Mouse (Mus musculus): ENCODE data around the gene Dnal1. TPM values are rescaled to one million over a fixed set of nuclear protein-coding genes. Genes with fewer than 3 reads are reported as not detected.

Gene Dnal1
- polyA plus RNA-seq, 1 experiment: 3.9 TPM

GRCm38 (mm10) chr12:84125892-84126291 is 11.7 kb downstream of the Dnal1 start:
- Histone ChIP-seq H3K27ac (ENCODE audit: insufficient read depth, low read depth, low read length) (no peak overlapping the region), H3K4me3 (ENCODE audit: insufficient read depth, low read length) (no peak overlapping the region), H3K4me1 (ENCODE audit: control insufficient read depth, insufficient read depth, low read length) (peaks cover 7% of the 10 kb centered on the region)
- no peak for TF ChIP-seq POLR2A (IDR thresholded peaks at IDR 0.05; ENCODE audit: borderline replicate concordance, low read depth, low read length)
- no peak for TF ChIP-seq CTCF (IDR thresholded peaks at IDR 0.05; ENCODE audit: low read depth, low read length)

GRCm38 (mm10) chr12:84126899-84127298 is 12.7 kb downstream of the Dnal1 start:
- peaks cover 7% of the 10 kb centered on the region for H3K4me1 ChIP-seq (ENCODE audit: control insufficient read depth, insufficient read depth, low read length)
- H3K4me3 ChIP-seq (ENCODE audit: insufficient read depth, low read length): no peak overlapping the region
- no peak overlapping the region for H3K27ac ChIP-seq (ENCODE audit: insufficient read depth, low read depth, low read length)
- TF ChIP-seq POLR2A (IDR thresholded peaks at IDR 0.05; ENCODE audit: borderline replicate concordance, low read depth, low read length) (no peak), CTCF (IDR thresholded peaks at IDR 0.05; ENCODE audit: low read depth, low read length) (no peak)

- TF ChIP-seq POLR2A (IDR thresholded peaks at IDR 0.05; ENCODE audit: borderline replicate concordance, low read depth, low read length) (no peak), CTCF (IDR thresholded peaks at IDR 0.05; ENCODE audit: low read depth, low read length) (no peak)
- Histone ChIP-seq H3K4me1 (ENCODE audit: control insufficient read depth, insufficient read depth, low read length) (peaks cover 7% of the 10 kb centered on the region), H3K4me3 (ENCODE audit: insufficient read depth, low read length) (no peak overlapping the region), H3K27ac (ENCODE audit: insufficient read depth, low read depth, low read length) (no peak overlapping the region)
These were observed 14.4 kb downstream of the Dnal1 start for GRCm38 (mm10) chr12:84128576-84128975.

GRCm38 (mm10) chr12:84129931-84130330 is 15.8 kb downstream of the Dnal1 start:
- peaks cover 7% of the 10 kb centered on the region for H3K4me1 ChIP-seq (ENCODE audit: control insufficient read depth, insufficient read depth, low read length)
- no peak overlapping the region for H3K27ac ChIP-seq (ENCODE audit: insufficient read depth, low read depth, low read length)
- H3K4me3 ChIP-seq (ENCODE audit: insufficient read depth, low read length): no peak overlapping the region
- TF ChIP-seq CTCF (IDR thresholded peaks at IDR 0.05; ENCODE audit: low read depth, low read length): no peak
- no peak for TF ChIP-seq POLR2A (IDR thresholded peaks at IDR 0.05; ENCODE audit: borderline replicate concordance, low read depth, low read length)

GRCm38 (mm10) chr12:84132265-84132664 is 18.1 kb downstream of the Dnal1 start:
- TF ChIP-seq POLR2A (IDR thresholded peaks at IDR 0.05; ENCODE audit: borderline replicate concordance, low read depth, low read length) (no peak), CTCF (IDR thresholded peaks at IDR 0.05; ENCODE audit: low read depth, low read length) (no peak)
- Histone ChIP-seq H3K4me3 (ENCODE audit: insufficient read depth, low read length) (no peak overlapping the region), H3K27ac (ENCODE audit: insufficient read depth, low read depth, low read length) (no peak overlapping the region), H3K4me1 (ENCODE audit: control insufficient read depth, insufficient read depth, low read length) (peaks cover 7% of the 10 kb centered on the region)

- Histone ChIP-seq H3K27ac (ENCODE audit: insufficient read depth, low read depth, low read length) (no peak overlapping the region), H3K4me3 (ENCODE audit: insufficient read depth, low read length) (no peak overlapping the region), H3K4me1 (ENCODE audit: control insufficient read depth, insufficient read depth, low read length) (no peaks in the 10 kb centered on the region)
- TF ChIP-seq CTCF (IDR thresholded peaks at IDR 0.05; ENCODE audit: low read depth, low read length) (no peak), POLR2A (IDR thresholded peaks at IDR 0.05; ENCODE audit: borderline replicate concordance, low read depth, low read length) (no peak)
These were observed 23.0 kb downstream of the Dnal1 start for GRCm38 (mm10) chr12:84137131-84137530.

- H3K27ac ChIP-seq (ENCODE audit: insufficient read depth, low read depth, low read length): no peak overlapping the region
- no peaks in the 10 kb centered on the region for H3K4me1 ChIP-seq (ENCODE audit: control insufficient read depth, insufficient read depth, low read length)
- no peak for TF ChIP-seq POLR2A (IDR thresholded peaks at IDR 0.05; ENCODE audit: borderline replicate concordance, low read depth, low read length)
- no peak for TF ChIP-seq CTCF (IDR thresholded peaks at IDR 0.05; ENCODE audit: low read depth, low read length)
- H3K4me3 ChIP-seq (ENCODE audit: insufficient read depth, low read length): no peak overlapping the region
These were observed 26.0 kb downstream of the Dnal1 start for GRCm38 (mm10) chr12:84140135-84140534.

- Histone ChIP-seq H3K27ac (ENCODE audit: insufficient read depth, low read depth, low read length) (no peak overlapping the region), H3K4me1 (ENCODE audit: control insufficient read depth, insufficient read depth, low read length) (no peaks in the 10 kb centered on the region), H3K4me3 (ENCODE audit: insufficient read depth, low read length) (no peak overlapping the region)
- TF ChIP-seq POLR2A (IDR thresholded peaks at IDR 0.05; ENCODE audit: borderline replicate concordance, low read depth, low read length) (no peak), CTCF (IDR thresholded peaks at IDR 0.05; ENCODE audit: low read depth, low read length) (no peak)
These were observed 27.1 kb downstream of the Dnal1 start for GRCm38 (mm10) chr12:84141271-84141670.

- TF ChIP-seq POLR2A (IDR thresholded peaks at IDR 0.05; ENCODE audit: borderline replicate concordance, low read depth, low read length) (no peak), CTCF (IDR thresholded peaks at IDR 0.05; ENCODE audit: low read depth, low read length) (no peak)
- Histone ChIP-seq H3K4me3 (ENCODE audit: insufficient read depth, low read length) (no peak overlapping the region), H3K27ac (ENCODE audit: insufficient read depth, low read depth, low read length) (no peak overlapping the region), H3K4me1 (ENCODE audit: control insufficient read depth, insufficient read depth, low read length) (no peaks in the 10 kb centered on the region)
These were observed 28.3 kb downstream of the Dnal1 start for GRCm38 (mm10) chr12:84142281-84143050.

- TF ChIP-seq CTCF (IDR thresholded peaks at IDR 0.05; ENCODE audit: low read depth, low read length) (no peak), POLR2A (IDR thresholded peaks at IDR 0.05; ENCODE audit: borderline replicate concordance, low read depth, low read length) (no peak)
- Histone ChIP-seq H3K4me1 (ENCODE audit: control insufficient read depth, insufficient read depth, low read length) (no peaks in the 10 kb centered on the region), H3K27ac (ENCODE audit: insufficient read depth, low read depth, low read length) (no peak within 1 kb of the TSS), H3K4me3 (ENCODE audit: insufficient read depth, low read length) (no peak within 1 kb of the TSS)
These were observed 33.9 kb downstream of the Dnal1 start, which contains the start of gene Pnma1 for GRCm38 (mm10) chr12:84147954-84148621. TSS of gene Pnma1 (minus strand) at chr12:84148489.
